Comparison of ENCODE assay signal across 1 mouse cellular context in the genomic region with DNA sequence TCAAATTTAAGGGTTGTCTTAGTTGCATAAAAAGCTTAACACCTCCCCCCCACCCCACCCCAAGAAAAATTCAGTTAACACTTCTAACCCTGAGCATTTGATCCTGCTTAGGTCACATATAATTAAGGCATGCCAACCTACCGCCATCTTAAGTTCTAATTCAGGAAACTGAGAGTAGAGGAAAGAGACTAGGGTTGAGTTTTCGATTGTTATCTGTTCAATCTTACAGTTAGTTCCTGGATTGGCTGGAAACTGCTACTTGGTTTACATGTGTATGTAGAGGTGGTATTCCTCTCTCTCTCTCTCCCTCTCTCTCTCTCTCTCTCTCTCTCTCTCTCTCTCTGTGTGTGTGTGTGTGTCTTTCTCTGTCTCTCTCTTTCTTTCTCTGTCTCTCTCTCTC.
TF ChIP-seq lines count a peak whose summit lies in the region.

No protein-coding gene starts in this region.

TF ChIP-seq in MEL, 35 proteins besides CTCF, POLR2A, EP300 and RAD21 (continued from another document):
- 0 out of 2 replicates have a peak, but pooled peaks have one; percentile 11 for TF ChIP-seq NELFE (IDR thresholded peaks at IDR 0.05; ENCODE audit: low read depth, low read length)
